Mouse (Mus musculus) CH12F3 (cell line): ENCODE measurements at regions not wholly inside any gene's neighbourhood (a gene's known extent, or its start where the extent isn't known, plus 50 kb on each side); places are given as distances from the start of the nearest gene placed in this dataset.

ENCODE experiments used
- in situ Hi-C: fragments of 300-500 bp; cut with MboI; formaldehyde crosslinking; loops from 2 replicates; pipeline ENCODE4 v1.14.3; 2020; ENCODE audit warnings: low sequenced_read_pairs

DNA sequence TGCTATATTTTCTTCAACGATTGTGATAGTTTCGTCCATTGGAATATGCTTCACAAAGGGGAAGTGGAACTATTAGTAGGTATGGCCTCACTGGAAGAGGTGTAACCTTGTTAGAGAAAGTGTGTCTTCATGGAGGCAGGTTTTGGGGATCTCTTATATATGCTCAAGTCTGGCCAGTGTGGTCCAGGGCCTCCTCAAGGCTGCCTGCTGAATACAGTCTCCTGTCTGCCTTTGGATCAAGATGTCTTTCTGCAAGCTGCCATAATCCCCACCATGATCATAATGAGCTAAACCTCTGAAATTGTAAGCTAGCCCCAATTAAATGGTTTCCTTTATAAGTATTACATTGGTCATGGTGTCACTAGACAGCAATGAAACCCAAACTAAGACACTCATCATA, 384.3 kb downstream of the Btbd3 start:
- in situ Hi-C loops, result no loop called here

DNA sequence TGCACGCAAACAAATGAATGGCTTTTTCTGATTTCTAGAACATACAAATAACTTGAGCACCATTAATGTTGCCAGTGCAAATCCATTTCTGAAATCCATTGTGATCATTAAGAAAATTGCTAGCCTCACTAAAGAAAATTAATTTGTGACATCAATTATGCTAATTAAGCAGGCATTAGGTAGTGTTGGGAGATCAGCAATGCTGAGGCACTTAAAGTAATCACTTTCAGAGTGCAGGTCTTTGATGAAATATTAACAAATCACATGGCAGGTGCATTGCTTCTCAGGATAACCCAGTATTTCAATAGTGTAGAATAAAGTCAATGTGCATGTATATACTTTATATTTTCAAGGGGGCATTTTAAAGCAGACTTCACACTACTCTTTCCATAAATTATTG, 385.0 kb downstream of the Btbd3 start:
- in situ Hi-C loops, result no loop called here

GRCm38 (mm10) chr2:138648616-138649015, 392.3 kb downstream of the Btbd3 start:
- in situ Hi-C loops, result no loop called here

- in situ Hi-C loops, result no loop called here
Measured at GRCm38 (mm10) chr2:138659376-138659775, 403.0 kb downstream of the Btbd3 start.

DNA sequence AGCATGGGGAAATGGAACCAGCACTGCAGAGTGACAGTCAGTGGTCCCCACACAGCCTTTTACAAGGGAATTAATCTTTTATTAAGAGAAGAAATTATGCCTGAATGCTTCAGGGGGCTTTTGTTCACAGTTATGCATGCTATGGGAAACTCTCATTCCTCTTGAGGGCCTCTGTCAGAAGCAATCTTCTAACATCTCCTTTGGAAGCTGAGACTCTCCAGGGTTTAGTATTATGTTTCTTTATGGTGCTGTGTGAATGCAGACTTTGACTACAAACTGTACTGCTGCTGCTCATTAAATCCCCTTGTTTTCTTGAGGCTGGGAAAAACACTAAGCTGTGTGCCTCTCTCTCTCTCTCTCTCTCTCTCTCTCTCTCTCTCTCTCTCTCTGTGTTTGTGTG, 413.9 kb downstream of the Btbd3 start:
- in situ Hi-C loops, result no loop called here

DNA sequence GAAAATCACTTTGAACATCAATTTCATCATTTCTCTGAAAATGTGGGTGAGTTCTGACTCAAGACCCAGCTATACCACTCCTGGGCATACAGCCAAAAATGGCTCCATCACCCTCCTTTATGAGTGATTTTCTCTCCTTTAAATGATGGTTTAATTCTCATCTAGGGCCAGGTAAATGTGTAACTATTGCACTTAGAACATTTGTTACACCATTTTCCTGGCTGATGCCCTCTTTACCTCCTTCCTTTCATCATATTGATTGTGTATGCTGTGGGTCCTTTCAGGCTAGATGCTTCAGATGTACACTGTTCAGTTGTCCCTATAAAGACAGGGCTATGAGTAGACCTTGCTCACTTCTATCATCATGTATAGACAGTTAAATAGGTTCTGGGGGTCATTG, 418.4 kb downstream of the Btbd3 start:
- in situ Hi-C loops, result no loop called here

DNA sequence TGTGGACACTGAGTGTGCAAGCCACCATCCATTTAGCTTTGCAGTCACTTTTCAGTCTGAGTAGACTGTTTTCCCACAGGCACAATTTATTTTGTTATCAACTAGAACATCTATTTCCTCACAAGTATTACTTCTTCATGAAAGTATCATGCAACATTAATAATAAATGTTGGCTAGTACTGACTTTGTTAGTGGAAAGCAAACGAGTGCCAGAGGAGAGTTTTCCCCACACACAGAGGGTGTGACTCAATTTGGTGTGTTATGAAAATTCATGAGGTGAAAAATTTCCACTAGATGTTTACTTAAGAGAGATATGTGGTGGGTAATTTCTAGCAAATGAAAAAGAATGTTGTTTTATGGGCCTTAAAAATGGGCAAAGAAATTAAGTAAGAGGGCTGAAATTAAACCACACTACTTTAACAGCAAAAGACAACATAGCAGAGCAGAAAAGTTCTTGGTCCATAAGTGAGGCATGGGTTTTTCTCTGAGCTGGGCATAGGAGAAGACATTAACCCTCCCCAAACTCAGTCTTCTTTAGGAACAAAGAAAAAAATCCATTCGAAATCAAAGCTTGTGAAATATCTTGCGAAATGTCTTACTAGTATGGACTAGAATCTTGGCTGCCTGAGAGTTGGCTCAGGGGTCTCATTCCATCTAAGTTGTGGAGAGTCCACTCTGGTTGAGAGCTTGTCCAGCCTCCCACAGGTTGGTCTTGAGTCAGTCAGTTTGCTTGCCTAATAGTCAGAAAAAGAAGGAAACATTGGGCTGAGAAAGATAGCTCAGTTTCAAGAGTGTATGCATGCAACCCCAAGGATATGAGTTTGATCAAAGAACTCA, 419.1 kb downstream of the Btbd3 start:
- in situ Hi-C loops, result no loop called here

DNA sequence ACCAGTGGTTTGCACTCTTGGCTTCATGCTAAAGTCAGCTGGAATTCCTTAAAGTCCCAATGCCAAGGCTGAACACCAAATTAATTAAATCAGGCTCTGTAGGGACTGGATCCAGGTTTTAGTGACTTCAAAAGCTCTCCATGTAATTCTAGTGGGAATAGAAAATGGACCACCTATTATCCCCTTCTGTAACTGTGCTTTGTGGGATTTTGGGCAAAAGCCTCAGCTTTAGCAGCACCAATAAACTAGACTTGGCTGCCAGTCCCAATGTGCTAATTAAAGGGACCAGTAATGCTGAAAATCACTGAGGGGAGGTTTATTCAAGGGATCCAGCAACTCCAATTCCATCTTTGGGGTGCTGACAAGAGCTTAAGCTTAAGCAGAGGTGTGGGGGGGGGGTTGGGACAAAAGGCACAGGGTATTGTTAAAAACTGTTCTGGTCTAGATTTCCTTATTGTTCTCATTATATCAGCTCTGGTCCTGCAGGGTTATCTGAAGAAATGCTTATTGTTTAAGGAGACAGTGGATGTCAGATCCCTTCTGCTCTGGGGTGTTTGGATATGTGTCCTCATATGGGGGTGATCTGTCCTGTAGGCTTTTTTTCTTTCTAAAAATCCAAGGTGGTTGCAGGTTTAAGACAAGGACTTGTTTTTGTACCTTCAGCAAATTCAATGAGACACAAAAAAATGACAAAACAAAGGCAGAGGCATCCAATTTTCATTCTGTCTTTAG, 431.9 kb downstream of the Btbd3 start:
- in situ Hi-C loops, result no loop called here

DNA sequence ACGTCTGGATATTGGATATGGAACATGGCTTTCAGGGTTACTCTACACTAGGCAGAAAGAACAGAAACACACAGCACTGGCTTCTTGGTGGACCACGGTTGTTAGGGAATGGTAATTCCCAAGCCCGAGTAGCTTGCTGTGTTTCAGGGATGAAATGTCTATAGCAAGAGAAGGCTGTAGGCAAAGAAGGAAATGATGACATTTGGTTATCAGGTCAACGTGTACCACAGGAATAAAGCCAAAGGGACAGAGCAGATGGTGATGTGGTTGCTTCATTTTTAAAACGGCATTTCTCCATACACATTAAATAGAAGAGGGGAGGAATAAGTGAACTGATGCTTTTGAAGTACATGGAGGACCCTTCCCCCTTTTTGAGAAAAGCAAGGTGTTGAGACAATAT, 433.1 kb downstream of the Btbd3 start:
- in situ Hi-C loops, result no loop called here

GRCm38 (mm10) chr2:138702783-138703182, 446.4 kb downstream of the Btbd3 start:
- in situ Hi-C loops, result no loop called here

- in situ Hi-C loops, result no loop called here
Measured at GRCm38 (mm10) chr2:138703943-138704541, 447.7 kb downstream of the Btbd3 start.

- in situ Hi-C loops, result no loop called here
Measured at GRCm38 (mm10) chr2:138708763-138709162, 452.4 kb downstream of the Btbd3 start.

DNA sequence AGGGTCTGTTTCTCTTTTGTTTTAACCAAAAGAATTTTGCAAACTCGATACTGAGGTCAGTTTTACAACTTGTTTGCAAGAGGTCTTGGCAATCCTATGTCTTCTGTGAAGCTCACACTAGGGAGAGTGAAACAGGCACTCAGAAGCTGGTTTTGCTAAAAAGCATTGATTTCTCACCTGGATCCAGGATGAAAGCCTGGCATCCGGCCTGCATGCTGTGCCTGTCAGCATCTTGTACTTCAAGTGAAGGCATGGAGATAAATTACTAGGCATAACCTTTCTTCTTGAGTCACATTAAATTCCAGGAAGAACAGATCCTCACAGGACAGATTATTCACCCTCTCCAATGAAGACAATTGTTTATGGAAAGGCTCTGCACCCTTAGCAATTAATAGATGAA, 477.5 kb downstream of the Btbd3 start:
- in situ Hi-C loops, result no loop called here

GRCm38 (mm10) chr2:138744806-138745205, 488.4 kb downstream of the Btbd3 start:
- in situ Hi-C loops, result no loop called here

GRCm38 (mm10) chr2:138760439-138760963, 504.1 kb downstream of the Btbd3 start:
- in situ Hi-C loops, result no loop called here

- in situ Hi-C loops, result no loop called here
Measured at GRCm38 (mm10) chr2:138761400-138761799, 505.0 kb downstream of the Btbd3 start.

GRCm38 (mm10) chr2:138766275-138766842, 510.0 kb downstream of the Btbd3 start:
- in situ Hi-C loops, result no loop called here

- in situ Hi-C loops, result no loop called here
Measured at GRCm38 (mm10) chr2:138783781-138784180, 527.4 kb downstream of the Btbd3 start.

- in situ Hi-C loops, result no loop called here
Measured at GRCm38 (mm10) chr2:138792711-138793450, 536.5 kb downstream of the Btbd3 start.

GRCm38 (mm10) chr2:138806196-138806595, 549.8 kb downstream of the Btbd3 start:
- in situ Hi-C loops, result no loop called here

DNA sequence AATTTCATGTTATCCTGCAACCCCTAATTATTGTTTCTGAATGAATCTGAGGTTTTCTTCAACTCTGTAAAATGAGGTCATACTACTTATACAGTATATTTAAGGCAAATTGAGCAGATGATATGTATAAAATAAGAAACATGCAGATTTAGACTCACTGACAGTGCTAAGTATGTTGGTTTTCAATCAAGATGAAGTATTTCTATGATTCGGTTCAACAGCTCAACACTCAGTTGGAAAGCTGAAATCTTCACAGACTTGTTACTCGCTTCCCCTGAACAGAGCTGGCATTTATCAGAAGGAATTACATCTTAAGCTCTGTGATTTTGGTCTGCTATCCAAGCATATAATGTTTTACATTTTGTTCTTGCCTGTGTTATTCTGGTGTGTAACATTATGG, 553.4 kb downstream of the Btbd3 start:
- in situ Hi-C loops, result no loop called here
